Mouse (Mus musculus) stomach, embryonic 15.5 days (tissue): ENCODE results near the gene Ddias. TPM values are rescaled to one million over a fixed set of nuclear protein-coding genes. Genes with fewer than 3 reads are reported as not detected.

ENCODE experiments used
- ATAC-seq: fragments of 200-750 bp; cut with Nextera tagmentation; 2 replicates; pipeline ENCODE4 v1.8.0; 2017; ENCODE audit warnings: low read depth, moderate number of reproducible peaks, moderate TSS enrichment; ENCODE audit not compliant: insufficient read depth, low FRiP score
- H3K27ac ChIP-seq: fragments of 300-500 bp; sonication (generic); 2 replicates; pipeline ENCODE4 v1.5.1; 2015; ENCODE audit warnings: mild to moderate bottlenecking, inconsistent platforms
- H3K27me3 ChIP-seq: fragments of 300-500 bp; sonication (generic); replicated peaks from 2 replicates; pipeline ENCODE4 v1.6.1; 2015; ENCODE audit warnings: inconsistent platforms
- H3K36me3 ChIP-seq: fragments of 300-500 bp; sonication (generic); 2 replicates; pipeline ENCODE4 v1.6.1; 2015; ENCODE audit warnings: inconsistent platforms
- H3K4me1 ChIP-seq: fragments of 300-500 bp; sonication (generic); 2 replicates; pipeline ENCODE4 v1.6.1; 2015; ENCODE audit warnings: inconsistent platforms
- H3K4me2 ChIP-seq: fragments of 300-500 bp; sonication (generic); 2 replicates; pipeline ENCODE4 v1.6.1; 2015; ENCODE audit warnings: mild to moderate bottlenecking, inconsistent platforms
- H3K4me3 ChIP-seq: fragments of 300-500 bp; sonication (generic); replicated peaks from 2 replicates; pipeline ENCODE4 v1.5.1; 2015; ENCODE audit warnings: inconsistent platforms
- H3K9ac ChIP-seq: fragments of 300-500 bp; sonication (generic); 2 replicates; pipeline ENCODE4 v1.6.1; 2015; ENCODE audit warnings: inconsistent platforms
- H3K9me3 ChIP-seq: fragments of 300-500 bp; sonication (generic); 2 replicates; pipeline ENCODE4 v1.6.1; 2016; ENCODE audit warnings: inconsistent platforms
- WGBS: fragments of 180-500 bp; shearing (Covaris S2); methylation state at CpG from one replicate; pipeline ENCODE4 v1.1.7; 2015; 5-methylcytosine and 5-hydroxymethylcytosine counted together
- polyA plus RNA-seq: library from polyadenylated mRNA; unstranded; fragments of >200 nt; fragmentation: Nextera tagmentation; extraction: Ambion mirVana; gene quantifications from 2 replicates; pipeline ENCODE4 v1.2.1, GENCODE M21; 2015

The Ddias gene
- polyA plus RNA-seq, 1 experiment from 2014 or later: 11.4 TPM

- no peaks in the 10 kb centered on the region for H3K4me1 ChIP-seq
- no peak overlapping the region for H3K27ac ChIP-seq
- no peaks in the 10 kb centered on the region for H3K36me3 ChIP-seq
- H3K9ac ChIP-seq: no peak overlapping the region
- no peaks in the 10 kb centered on the region for H3K9me3 ChIP-seq
- no peaks in the 10 kb centered on the region for H3K27me3 ChIP-seq
- H3K4me2 ChIP-seq: no peak overlapping the region
- no peak for ATAC-seq
- WGBS: 51% methylated on average over 3 of the region's 3 CpGs
- H3K4me3 ChIP-seq: no peak overlapping the region
These were observed 36.1 kb downstream of the Ddias start for GRCm38 (mm10) chr7:92837907-92838306.

GRCm38 (mm10) chr7:92837226-92837625 lies 36.8 kb downstream of the Ddias start:
- 75% methylated on average over 11 of the region's 11 CpGs for WGBS
- Histone ChIP-seq H3K27me3 (no peaks in the 10 kb centered on the region), H3K9me3 (no peaks in the 10 kb centered on the region), H3K4me1 (no peaks in the 10 kb centered on the region), H3K27ac (no peak overlapping the region), H3K36me3 (no peaks in the 10 kb centered on the region), H3K4me3 (no peak overlapping the region), H3K4me2 (no peak overlapping the region), H3K9ac (no peak overlapping the region)
- ATAC-seq: no peak

GRCm38 (mm10) chr7:92836447-92836846 lies 37.6 kb downstream of the Ddias start:
- ATAC-seq: no peak

GRCm38 (mm10) chr7:92834391-92834790 lies 39.7 kb downstream of the Ddias start:
- Histone ChIP-seq H3K4me1 (no peaks in the 10 kb centered on the region), H3K4me2 (no peak overlapping the region), H3K9ac (no peak overlapping the region), H3K4me3 (no peak overlapping the region), H3K9me3 (no peaks in the 10 kb centered on the region), H3K27me3 (no peaks in the 10 kb centered on the region), H3K36me3 (no peaks in the 10 kb centered on the region), H3K27ac (no peak overlapping the region)
- no peak for ATAC-seq
- WGBS: 81% methylated on average over 2 of the region's 2 CpGs

More at GRCm38 (mm10) chr7:92836447-92836846, 37.6 kb downstream of the Ddias start:
- no peaks in the 10 kb centered on the region for H3K4me1 ChIP-seq
- no peak overlapping the region for H3K27ac ChIP-seq
- no peak overlapping the region for H3K4me3 ChIP-seq
- H3K4me2 ChIP-seq: no peak overlapping the region
- no peaks in the 10 kb centered on the region for H3K36me3 ChIP-seq
- WGBS: 71% methylated on average over 3 of the region's 3 CpGs
- H3K9ac ChIP-seq: no peak overlapping the region
- no peaks in the 10 kb centered on the region for H3K27me3 ChIP-seq
- H3K9me3 ChIP-seq: no peaks in the 10 kb centered on the region

- Histone ChIP-seq H3K4me1 (no peaks in the 10 kb centered on the region), H3K9ac (no peak overlapping the region), H3K4me2 (no peak overlapping the region), H3K9me3 (no peaks in the 10 kb centered on the region), H3K4me3 (no peak overlapping the region), H3K36me3 (no peaks in the 10 kb centered on the region), H3K27me3 (no peaks in the 10 kb centered on the region), H3K27ac (no peak overlapping the region)
- 88% methylated on average over 6 of the region's 6 CpGs for WGBS
- no peak for ATAC-seq
These were observed 41.7 kb downstream of the Ddias start for GRCm38 (mm10) chr7:92832395-92832794.

- WGBS: 51% methylated on average over 3 of the region's 3 CpGs
- Histone ChIP-seq H3K27me3 (no peaks in the 10 kb centered on the region), H3K4me1 (peaks cover 5% of the 10 kb centered on the region; the same call in 1 of the 2 replicates), H3K36me3 (no peaks in the 10 kb centered on the region), H3K27ac (no peak overlapping the region), H3K4me3 (no peak overlapping the region), H3K4me2 (no peak overlapping the region), H3K9me3 (no peaks in the 10 kb centered on the region), H3K9ac (no peak overlapping the region)
- no peak for ATAC-seq
These were observed 46.1 kb downstream of the Ddias start for GRCm38 (mm10) chr7:92827981-92828380.

- Histone ChIP-seq H3K9ac (no peak overlapping the region), H3K9me3 (no peaks in the 10 kb centered on the region), H3K27ac (no peak overlapping the region), H3K36me3 (no peaks in the 10 kb centered on the region), H3K4me2 (no peak overlapping the region), H3K4me1 (peaks cover 11% of the 10 kb centered on the region; the same call in 1 of the 2 replicates), H3K27me3 (no peaks in the 10 kb centered on the region), H3K4me3 (no peak overlapping the region)
- WGBS: 62% methylated on average over 3 of the region's 3 CpGs
- no peak for ATAC-seq
These were observed 47.8 kb downstream of the Ddias start for GRCm38 (mm10) chr7:92826248-92826647.

GRCm38 (mm10) chr7:92822409-92823101 lies 51.5 kb downstream of the Ddias start:
- 28% methylated on average over 1 of the region's 1 CpGs for WGBS
- peak; percentile 59; the same call in 1 of the 2 replicates for ATAC-seq
- no peaks in the 10 kb centered on the region for H3K27me3 ChIP-seq
- H3K4me3 ChIP-seq: no peak overlapping the region
- H3K9ac ChIP-seq: no peak overlapping the region
- no peaks in the 10 kb centered on the region for H3K9me3 ChIP-seq
- H3K27ac ChIP-seq: peak overlapping the region; percentile 85
- no peaks in the 10 kb centered on the region for H3K36me3 ChIP-seq
- 0 out of 2 replicates have a peak overlapping the region, but pooled peaks have one; percentile 13 for H3K4me2 ChIP-seq
- peaks cover 14% of the 10 kb centered on the region; the same call in 1 of the 2 replicates for H3K4me1 ChIP-seq

GRCm38 (mm10) chr7:92821871-92822270 lies 52.2 kb downstream of the Ddias start:
- H3K36me3 ChIP-seq: no peaks in the 10 kb centered on the region
- no peak for ATAC-seq
- 27% methylated on average over 4 of the region's 4 CpGs for WGBS
- H3K9ac ChIP-seq: no peak overlapping the region
- H3K27me3 ChIP-seq: no peaks in the 10 kb centered on the region
- H3K27ac ChIP-seq: peak overlapping the region; percentile 85
- H3K9me3 ChIP-seq: no peaks in the 10 kb centered on the region
- H3K4me2 ChIP-seq: 0 out of 2 replicates have a peak overlapping the region, but pooled peaks have one; percentile 19
- H3K4me3 ChIP-seq: no peak overlapping the region
- peaks cover 14% of the 10 kb centered on the region; the same call in 1 of the 2 replicates for H3K4me1 ChIP-seq

- Histone ChIP-seq H3K4me3 (no peak overlapping the region), H3K4me1 (peaks cover 14% of the 10 kb centered on the region; the same call in 1 of the 2 replicates), H3K9ac (no peak overlapping the region), H3K27me3 (no peaks in the 10 kb centered on the region), H3K36me3 (no peaks in the 10 kb centered on the region), H3K4me2 (no peak overlapping the region), H3K27ac (peak overlapping the region; percentile 85), H3K9me3 (no peaks in the 10 kb centered on the region)
- 54% methylated on average over 7 of the region's 7 CpGs for WGBS
- no peak for ATAC-seq
These were observed 53.0 kb downstream of the Ddias start for GRCm38 (mm10) chr7:92820941-92821465.

- Histone ChIP-seq H3K4me3 (no peak overlapping the region), H3K27ac (no peak overlapping the region), H3K27me3 (no peaks in the 10 kb centered on the region), H3K36me3 (no peaks in the 10 kb centered on the region), H3K9me3 (no peaks in the 10 kb centered on the region), H3K9ac (no peak overlapping the region), H3K4me1 (peaks cover 14% of the 10 kb centered on the region; the same call in 1 of the 2 replicates), H3K4me2 (no peak overlapping the region)
- 94% methylated on average over 1 of the region's 1 CpGs for WGBS
- ATAC-seq: no peak
These were observed 53.6 kb downstream of the Ddias start for GRCm38 (mm10) chr7:92820410-92820809.

- H3K36me3 ChIP-seq: no peaks in the 10 kb centered on the region
- H3K27me3 ChIP-seq: no peaks in the 10 kb centered on the region
- H3K9me3 ChIP-seq: no peaks in the 10 kb centered on the region
- H3K4me2 ChIP-seq: no peak overlapping the region
- 72% methylated on average over 11 of the region's 11 CpGs for WGBS
- no peak overlapping the region for H3K27ac ChIP-seq
- ATAC-seq: no peak
- H3K4me1 ChIP-seq: peaks cover 14% of the 10 kb centered on the region; the same call in 1 of the 2 replicates
- no peak overlapping the region for H3K9ac ChIP-seq
- H3K4me3 ChIP-seq: no peak overlapping the region
These were observed 54.4 kb downstream of the Ddias start for GRCm38 (mm10) chr7:92819656-92820055.
